Mouse (Mus musculus) liver, embryonic 11.5 days (tissue): ENCODE measurements around the gene Psmd2. TPM values are rescaled to one million over a fixed set of nuclear protein-coding genes. Genes with fewer than 3 reads are reported as not detected.

ENCODE experiments used
- ATAC-seq: fragments of 200-750 bp; cut with Nextera tagmentation; replicated peaks from 2 replicates; pipeline ENCODE4 v1.8.0; 2017; ENCODE audit warnings: moderate number of reproducible peaks, mild to moderate bottlenecking, moderate TSS enrichment, moderate library complexity; ENCODE audit not compliant: low FRiP score
- DNase-seq: peaks from one replicate; pipeline ENCODE4 v3.0.0-alpha.2; 2017; ENCODE audit warnings: low spot score
- H3K27ac ChIP-seq: fragments of 300-500 bp; sonication (generic); 2 replicates; pipeline ENCODE4 v1.5.1; 2014; ENCODE audit warnings: mild to moderate bottlenecking, low read depth, low read length, control low read depth
- H3K27me3 ChIP-seq: fragments of 300-500 bp; sonication (generic); replicated peaks from 2 replicates; pipeline ENCODE4 v1.6.1; 2014; ENCODE audit warnings: low read length, mixed read lengths; ENCODE audit not compliant: control insufficient read depth, insufficient read depth
- H3K36me3 ChIP-seq: fragments of 300-500 bp; sonication (generic); 2 replicates; pipeline ENCODE4 v1.6.1; 2014; ENCODE audit warnings: mild to moderate bottlenecking, low read length, moderate library complexity, mixed read lengths; ENCODE audit not compliant: control insufficient read depth, insufficient read depth
- H3K4me1 ChIP-seq: fragments of 300-500 bp; sonication (generic); replicated peaks from 2 replicates; pipeline ENCODE4 v1.6.1; 2014; ENCODE audit warnings: low read length, mixed read lengths; ENCODE audit not compliant: control insufficient read depth, insufficient read depth
- H3K4me2 ChIP-seq: fragments of 300-500 bp; sonication (generic); 2 replicates; pipeline ENCODE4 v1.6.1; 2014; ENCODE audit warnings: mild to moderate bottlenecking, control low read depth, moderate library complexity
- H3K4me3 ChIP-seq: fragments of 300-500 bp; sonication (generic); 2 replicates; pipeline ENCODE4 v1.5.1; 2014; ENCODE audit warnings: low read depth, low read length, control low read depth
- H3K9ac ChIP-seq: fragments of 300-500 bp; sonication (generic); 2 replicates; pipeline ENCODE4 v1.6.1; 2014; ENCODE audit warnings: low read depth, low read length, control low read depth
- H3K9me3 ChIP-seq: fragments of 300-500 bp; sonication (generic); 2 replicates; pipeline ENCODE4 v1.6.1; 2016; ENCODE audit warnings: low read length, inconsistent platforms, mixed read lengths; ENCODE audit not compliant: control insufficient read depth
- WGBS: fragments of 180-500 bp; shearing (Covaris S2); extraction: QIAGEN DNeasy Blood & Tissue Kit; methylation state at CpG from one replicate; pipeline ENCODE4 v1.1.7; 2014; 5-methylcytosine and 5-hydroxymethylcytosine counted together
- microRNA counts: library from miRNA; unstranded; fragments of <30 nt; microRNA quantifications from one replicate; lab custom pipeline; 2015
- microRNA-seq: library from miRNA; unstranded; fragments of <30 nt; microRNA quantifications from one replicate; pipeline ENCODE4, GENCODE M21; 2017; ENCODE audit warnings: borderline number of aligned reads
- polyA plus RNA-seq: library from polyadenylated mRNA; unstranded; fragments of >200 nt; fragmentation: Nextera tagmentation; extraction: Ambion mirVana; gene quantifications from 2 replicates; pipeline ENCODE4 v1.2.1, GENCODE M21; 2014

The Psmd2 gene
- polyA plus RNA-seq, 1 experiment from 2014 or later, result 354 TPM

- ATAC-seq (no peak), DNase-seq (no peak)
- Histone ChIP-seq H3K4me3 (0 out of 2 replicates have a peak overlapping the region, but pooled peaks have one; percentile 22), H3K4me1 (peaks cover 42% of the 10 kb centered on the region), H3K36me3 (peaks cover 13% of the 10 kb centered on the region; the same call in 1 of the 2 replicates), H3K4me2 (peak overlapping the region; percentile 94), H3K9me3 (no peaks in the 10 kb centered on the region), H3K27me3 (no peaks in the 10 kb centered on the region), H3K27ac (no peak overlapping the region), H3K9ac (no peak overlapping the region; the same call in 1 of the 2 replicates)
- WGBS, result 76% methylated on average over 9 of the region's 9 CpGs
Measured at GRCm38 (mm10) chr16:20712190-20712589, 60.7 kb downstream of the Psmd2 start.

DNA sequence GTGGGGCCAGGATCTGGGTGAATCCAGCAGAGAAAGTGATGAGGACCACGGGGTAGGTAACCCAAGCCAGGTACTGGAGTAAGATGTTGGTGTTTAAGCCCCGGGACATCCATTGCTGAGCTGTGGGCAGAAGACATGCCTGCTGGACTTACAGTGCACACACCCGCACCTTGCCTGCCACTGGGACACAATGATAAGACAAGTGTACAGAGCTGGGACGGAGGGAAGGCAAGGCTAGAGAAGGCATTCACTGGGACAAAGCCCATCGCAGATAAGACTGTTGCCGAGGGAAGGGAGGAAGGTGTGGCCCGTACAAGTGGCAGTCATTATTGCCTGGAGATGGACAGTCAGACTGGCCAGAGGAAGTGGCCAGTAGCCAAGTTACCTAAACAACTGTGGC, 61.4 kb downstream of the Psmd2 start:
- Histone ChIP-seq H3K9ac (peak overlapping the region; percentile 22; the same call in 1 of the 2 replicates), H3K27me3 (no peaks in the 10 kb centered on the region), H3K4me3 (peak overlapping the region; percentile 22), H3K9me3 (no peaks in the 10 kb centered on the region), H3K4me2 (peak overlapping the region; percentile 94), H3K4me1 (peaks cover 36% of the 10 kb centered on the region), H3K27ac (peak overlapping the region; percentile 68), H3K36me3 (peaks cover 12% of the 10 kb centered on the region; the same call in 1 of the 2 replicates)
- WGBS, result 60% methylated on average over 7 of the region's 7 CpGs
- no peak for DNase-seq
- ATAC-seq, result peak; percentile 39

MicroRNA genes within 50 kb of the gene (microRNA counts, 519-probe panel; counts per million panel counts)
- 6,088 counts per million, percentile 68 among the panel's probes with 10 or more counts for microRNA mmu-miR-1224 (lab: Ali Mortazavi, UCI)

Small RNA genes within 50 kb of the gene (microRNA-seq; reads per million reads assigned to microRNA genes)
- gene Mir1224, result 5.6 reads per million, percentile 15 among the genes with 10 or more reads in this experiment

Other genes starting within 250 kb of the Psmd2 start
- gene Abcc5, start 225.3 kb upstream of the Psmd2 start, polyA plus RNA-seq, result 43.6 and 48.2 TPM in 2 replicates
- gene Eif2b5, start 152.8 kb upstream of the Psmd2 start, polyA plus RNA-seq, result 125 and 132 TPM in 2 replicates
- gene Dvl3, start 134.7 kb upstream of the Psmd2 start, polyA plus RNA-seq, result 18.9 and 20.3 TPM in 2 replicates
- gene Ap2m1, start 116.2 kb upstream of the Psmd2 start, polyA plus RNA-seq, result 519 and 569 TPM in 2 replicates
- 49.2 and 50.9 TPM in 2 replicates for gene Abcf3, start 103.1 kb upstream of the Psmd2 start, polyA plus RNA-seq
- gene Vwa5b2, start 62.2 kb upstream of the Psmd2 start, polyA plus RNA-seq, result 0.58 and 1.1 TPM in 2 replicates
- 42.7 and 44.6 TPM in 2 replicates for gene Eef1akmt4, start 40.1 kb upstream of the Psmd2 start, polyA plus RNA-seq
- gene Gm49333, start 40.0 kb upstream of the Psmd2 start, polyA plus RNA-seq, result 0.05 TPM in 1 of 2 replicates, not detected in the other
- gene Alg3, start 39.9 kb upstream of the Psmd2 start, polyA plus RNA-seq, result 55.7 and 58.6 TPM in 2 replicates
- 0.47 and 0.59 TPM in 2 replicates for gene Camk2n2, start 30.4 kb upstream of the Psmd2 start, polyA plus RNA-seq
- gene Ece2, start 21.8 kb upstream of the Psmd2 start, polyA plus RNA-seq, result 0.90 and 0.97 TPM in 2 replicates
- 185 and 196 TPM in 2 replicates for gene Eif4g1, start 16.7 kb downstream of the Psmd2 start, polyA plus RNA-seq
- 2.1 TPM in 2 replicates for gene Fam131a, start 41.6 kb downstream of the Psmd2 start, polyA plus RNA-seq
- 124 and 127 TPM in 2 replicates for gene Polr2h, start 66.0 kb downstream of the Psmd2 start, polyA plus RNA-seq
- 14.4 and 15.3 TPM in 2 replicates for gene Clcn2, start 66.1 kb downstream of the Psmd2 start, polyA plus RNA-seq
- gene Chrd, start 81.5 kb downstream of the Psmd2 start, polyA plus RNA-seq, result 0.77 and 0.93 TPM in 2 replicates
- 4.1 and 4.3 TPM in 2 replicates for gene Thpo, start 82.9 kb downstream of the Psmd2 start, polyA plus RNA-seq